Mouse (Mus musculus) heart, embryonic 15.5 days (tissue): ENCODE results near the gene Mdm4. TPM values are rescaled to one million over a fixed set of nuclear protein-coding genes. Genes with fewer than 3 reads are reported as not detected.
"Not testable (repeated sequence)": the region's sequence is repeated elsewhere in the genome, so short reads cannot be mapped to it uniquely, and the experiment has no call there.

Experiments used
- ATAC-seq: fragments of 200-750 bp; cut with Nextera tagmentation; replicated peaks from 2 replicates; pipeline ENCODE4 v1.8.0; 2017; ENCODE audit warnings: low read depth, moderate TSS enrichment; ENCODE audit not compliant: insufficient number of reproducible peaks, insufficient read depth, low FRiP score
- H3K27ac ChIP-seq: fragments of 300-500 bp; sonication (generic); 2 replicates; pipeline ENCODE4 v1.5.1; 2015; ENCODE audit warnings: mild to moderate bottlenecking, inconsistent platforms
- H3K27me3 ChIP-seq: fragments of 300-500 bp; sonication (generic); 2 replicates; pipeline ENCODE4 v1.6.1; 2015; ENCODE audit warnings: inconsistent platforms
- H3K36me3 ChIP-seq: fragments of 300-500 bp; sonication (generic); 2 replicates; pipeline ENCODE4 v1.6.1; 2015; ENCODE audit warnings: mild to moderate bottlenecking, inconsistent platforms
- H3K4me1 ChIP-seq: fragments of 300-500 bp; sonication (generic); replicated peaks from 2 replicates; pipeline ENCODE4 v1.6.1; 2015; ENCODE audit warnings: inconsistent platforms
- H3K4me2 ChIP-seq: fragments of 300-500 bp; sonication (generic); 2 replicates; pipeline ENCODE4 v1.6.1; 2015; ENCODE audit warnings: inconsistent platforms, mild to moderate bottlenecking, moderate library complexity
- H3K4me3 ChIP-seq: fragments of 300-500 bp; sonication (generic); 2 replicates; pipeline ENCODE4 v1.5.1; 2015; ENCODE audit warnings: mild to moderate bottlenecking, inconsistent platforms
- H3K9ac ChIP-seq: fragments of 300-500 bp; sonication (generic); 2 replicates; pipeline ENCODE4 v1.6.1; 2015; ENCODE audit warnings: mild to moderate bottlenecking, inconsistent platforms
- H3K9me3 ChIP-seq: fragments of 300-500 bp; sonication (generic); replicated peaks from 2 replicates; pipeline ENCODE4 v1.6.1; 2016; ENCODE audit warnings: inconsistent platforms
- WGBS: fragments of 180-500 bp; shearing (Covaris S2); methylation state at CpG from one replicate; pipeline ENCODE4 v1.1.7; 2015; ENCODE audit warnings: mixed read lengths; 5-methylcytosine and 5-hydroxymethylcytosine counted together
- polyA plus RNA-seq: library from polyadenylated mRNA; unstranded; fragments of >200 nt; fragmentation: Nextera tagmentation; extraction: Ambion mirVana; gene quantifications from 2 replicates; pipeline ENCODE4 v1.2.1, GENCODE M21; 2015

Mdm4 gene
- polyA plus RNA-seq, 1 experiment from 2014 or later: 22.2 TPM

- Histone ChIP-seq H3K36me3 (no peaks in the 10 kb centered on the region), H3K27ac (peak overlapping the region; percentile 55), H3K9ac (no peak overlapping the region), H3K9me3 (no peaks in the 10 kb centered on the region), H3K27me3 (no peaks in the 10 kb centered on the region), H3K4me3 (no peak overlapping the region), H3K4me2 (no peak overlapping the region), H3K4me1 (peaks cover 40% of the 10 kb centered on the region)
- 26% methylated on average over 11 of the region's 11 CpGs for WGBS
- ATAC-seq: no peak
Measured at GRCm38 (mm10) chr1:133050001-133050431, 19.7 kb upstream of the Mdm4 start.

DNA sequence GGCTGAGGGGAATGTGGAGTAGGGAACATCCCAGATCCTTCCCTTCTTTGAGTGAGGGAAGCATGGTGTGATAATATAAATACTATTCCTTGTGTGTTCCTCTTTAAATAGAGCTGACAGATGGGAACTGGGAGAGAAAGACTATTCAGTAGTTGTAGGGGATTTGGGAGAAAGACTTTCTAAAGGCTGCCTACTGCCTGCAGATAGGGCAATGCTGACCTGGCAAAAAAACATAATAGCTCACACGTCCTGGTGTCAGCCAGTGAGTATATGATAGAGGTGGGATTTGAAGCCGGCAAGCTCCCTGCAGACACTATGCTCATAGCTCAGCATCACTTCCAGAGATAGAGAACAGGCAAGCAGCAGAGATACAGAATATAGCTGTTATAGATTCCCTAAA is 18.3 kb upstream of the Mdm4 start:
- Histone ChIP-seq H3K9ac (no peak overlapping the region), H3K27me3 (no peaks in the 10 kb centered on the region), H3K36me3 (no peaks in the 10 kb centered on the region), H3K4me2 (peak overlapping the region; percentile 91; the same call in 1 of the 2 replicates), H3K9me3 (no peaks in the 10 kb centered on the region), H3K27ac (no peak overlapping the region), H3K4me3 (0 out of 2 replicates have a peak overlapping the region, but pooled peaks have one; percentile 2), H3K4me1 (peaks cover 43% of the 10 kb centered on the region)
- no peak for ATAC-seq
- WGBS: 38% methylated on average over 2 of the region's 2 CpGs

GRCm38 (mm10) chr1:133047575-133047974 is 17.2 kb upstream of the Mdm4 start:
- H3K9ac ChIP-seq: peak overlapping the region; percentile 82
- H3K27me3 ChIP-seq: no peaks in the 10 kb centered on the region
- H3K4me2 ChIP-seq: peak overlapping the region; percentile 91
- ATAC-seq: no peak
- H3K4me1 ChIP-seq: peaks cover 35% of the 10 kb centered on the region
- WGBS: 52% methylated on average over 8 of the region's 8 CpGs
- H3K27ac ChIP-seq: peak overlapping the region; percentile 86
- H3K9me3 ChIP-seq: no peaks in the 10 kb centered on the region
- H3K4me3 ChIP-seq: peak overlapping the region; percentile 68
- H3K36me3 ChIP-seq: no peaks in the 10 kb centered on the region

- H3K36me3 ChIP-seq: no peaks in the 10 kb centered on the region
- H3K9me3 ChIP-seq: no peaks in the 10 kb centered on the region
- H3K4me3 ChIP-seq: peak overlapping the region; percentile 68
- WGBS: under 1% methylated on average over 40 of the region's 40 CpGs
- peak overlapping the region; percentile 82 for H3K9ac ChIP-seq
- H3K27me3 ChIP-seq: no peaks in the 10 kb centered on the region
- H3K27ac ChIP-seq: peak overlapping the region; percentile 86
- peaks cover 30% of the 10 kb centered on the region for H3K4me1 ChIP-seq
- peak; percentile 68 for ATAC-seq
- H3K4me2 ChIP-seq: peak overlapping the region; percentile 91
Measured at GRCm38 (mm10) chr1:133046441-133046931, 16.1 kb upstream of the Mdm4 start.

- peaks cover 30% of the 10 kb centered on the region for H3K4me1 ChIP-seq
Measured at GRCm38 (mm10) chr1:133045861-133046440, 15.6 kb upstream of the Mdm4 start.

GRCm38 (mm10) chr1:133045011-133045860 is 14.9 kb upstream of the Mdm4 start, which contains the start of gene Pik3c2b:
Gene Pik3c2b (plus strand): TSS chr1:133045667.
- Histone ChIP-seq H3K9me3 (no peaks in the 10 kb centered on the region), H3K4me3 (peak within 1 kb of the TSS; percentile 68), H3K36me3 (no peaks in the 10 kb centered on the region), H3K9ac (peak within 1 kb of the TSS; percentile 82), H3K27ac (peak within 1 kb of the TSS; percentile 86), H3K27me3 (no peaks in the 10 kb centered on the region), H3K4me2 (peak within 1 kb of the TSS; percentile 91), H3K4me1 (peaks cover 30% of the 10 kb centered on the region)
- no peak for ATAC-seq
- WGBS: 8% methylated on average over 15 of the region's 15 CpGs

More at GRCm38 (mm10) chr1:133045861-133046440, 15.6 kb upstream of the Mdm4 start:
- H3K27me3 ChIP-seq: no peaks in the 10 kb centered on the region
- under 1% methylated on average over 53 of the region's 71 CpGs for WGBS
- H3K27ac ChIP-seq: peak overlapping the region; percentile 86
- peak overlapping the region; percentile 91 for H3K4me2 ChIP-seq
- peak; percentile 83 for ATAC-seq
- H3K4me3 ChIP-seq: peak overlapping the region; percentile 68
- no peaks in the 10 kb centered on the region for H3K9me3 ChIP-seq
- peak overlapping the region; percentile 82 for H3K9ac ChIP-seq
- H3K36me3 ChIP-seq: no peaks in the 10 kb centered on the region

- ATAC-seq: peak; percentile 56
- H3K4me3 ChIP-seq: no peak overlapping the region
- 20% methylated on average over 4 of the region's 4 CpGs for WGBS
- H3K9ac ChIP-seq: no peak overlapping the region
- no peaks in the 10 kb centered on the region for H3K27me3 ChIP-seq
- no peaks in the 10 kb centered on the region for H3K36me3 ChIP-seq
- no peak overlapping the region for H3K27ac ChIP-seq
- H3K4me1 ChIP-seq: no peaks in the 10 kb centered on the region
- H3K4me2 ChIP-seq: no peak overlapping the region
- no peaks in the 10 kb centered on the region for H3K9me3 ChIP-seq
Measured at GRCm38 (mm10) chr1:133039505-133039949, 9.2 kb upstream of the Mdm4 start.

DNA sequence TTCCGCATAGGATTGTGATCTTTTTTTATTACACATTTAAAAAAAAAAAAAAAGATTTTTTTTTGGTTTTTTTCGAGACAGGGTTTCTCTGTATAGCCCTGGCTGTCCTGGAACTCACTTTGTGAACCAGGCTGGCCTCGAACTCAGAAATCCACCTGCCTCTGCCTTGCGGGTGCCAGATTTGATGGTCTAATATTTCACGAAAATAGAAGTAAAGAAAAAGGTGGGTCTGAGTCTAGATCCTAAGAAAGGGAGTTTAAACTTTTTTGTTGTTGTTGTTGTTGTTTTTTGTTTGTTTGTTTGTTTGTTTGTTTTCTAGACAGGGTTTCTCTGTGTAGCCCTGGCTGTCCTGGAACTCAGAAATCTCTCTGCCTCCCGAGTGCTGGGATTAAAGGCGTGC is 4.3 kb upstream of the Mdm4 start:
- H3K4me2 ChIP-seq, H3K9me3 ChIP-seq, H3K27me3 ChIP-seq, H3K36me3 ChIP-seq, ATAC-seq, H3K27ac ChIP-seq, H3K4me3 ChIP-seq, H3K9ac ChIP-seq: not testable (repeated sequence)
- 69% methylated on average over 7 of the region's 7 CpGs for WGBS
- peaks cover 10% of the 10 kb centered on the region for H3K4me1 ChIP-seq

DNA sequence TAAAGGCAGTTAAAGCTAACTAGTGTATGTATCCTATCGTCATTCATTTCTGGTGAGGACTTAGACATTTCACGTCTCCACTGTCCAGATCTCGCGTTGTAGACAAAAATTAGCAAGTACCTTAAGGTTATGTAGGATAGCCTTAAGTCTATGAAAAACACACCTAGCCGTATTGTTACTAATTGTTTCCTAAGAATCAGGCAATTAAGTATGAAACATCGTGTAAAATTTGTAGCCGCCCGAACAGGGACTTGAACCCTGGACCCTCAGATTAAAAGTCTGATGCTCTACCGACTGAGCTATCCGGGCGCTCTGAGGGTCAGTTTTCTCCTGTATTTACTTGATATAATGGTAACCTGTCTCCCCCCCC is 3.7 kb upstream of the Mdm4 start:
- Histone ChIP-seq H3K9me3 (no peaks in the 10 kb centered on the region), H3K9ac (no peak overlapping the region), H3K36me3 (no peaks in the 10 kb centered on the region), H3K4me2 (peak overlapping the region; percentile 64), H3K27ac (peak overlapping the region; percentile 73), H3K27me3 (no peaks in the 10 kb centered on the region), H3K4me3 (peak overlapping the region; percentile 61), H3K4me1 (peaks cover 10% of the 10 kb centered on the region)
- ATAC-seq: peak; percentile 51
- 7% methylated on average over 11 of the region's 11 CpGs for WGBS

DNA sequence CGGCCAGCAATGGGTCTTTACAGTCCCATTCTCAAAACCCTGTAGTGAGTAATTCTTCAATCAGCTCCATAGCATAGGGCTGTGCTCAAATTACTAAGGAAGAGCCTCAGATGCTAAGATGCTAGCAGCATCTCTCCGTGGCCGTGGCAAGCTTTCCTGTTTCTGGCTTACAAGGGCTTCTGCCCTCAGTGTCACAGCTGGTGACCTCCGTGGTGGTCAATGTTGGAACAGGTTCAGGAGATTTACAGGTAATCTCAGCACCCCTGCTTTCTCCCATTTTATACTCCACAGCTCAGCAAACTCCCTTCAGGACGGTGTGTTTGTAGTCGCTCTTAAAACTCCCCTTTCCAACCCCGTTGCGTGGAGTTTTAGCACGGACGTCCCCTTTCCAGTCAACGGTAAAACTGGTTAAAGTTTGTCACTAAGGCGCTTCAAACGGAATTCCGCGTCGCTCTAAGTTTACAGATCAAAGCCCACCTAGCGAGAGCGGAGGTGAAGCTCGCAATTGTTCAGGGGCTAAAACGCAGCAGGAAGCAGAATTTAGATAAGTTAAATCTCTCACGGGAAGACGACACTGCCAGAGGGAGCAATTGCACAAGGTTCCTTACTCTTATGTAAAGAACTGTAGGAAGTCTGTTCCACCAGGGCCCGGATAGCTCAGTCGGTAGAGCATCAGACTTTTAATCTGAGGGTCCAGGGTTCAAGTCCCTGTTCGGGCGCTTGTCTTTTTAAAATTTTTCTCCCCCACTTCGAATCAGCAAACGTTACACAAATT is 3.1 kb upstream of the Mdm4 start:
- WGBS: 2% methylated on average over 28 of the region's 28 CpGs
- Histone ChIP-seq H3K4me3 (peak overlapping the region; percentile 61), H3K36me3 (no peaks in the 10 kb centered on the region), H3K9me3 (no peaks in the 10 kb centered on the region), H3K4me1 (peaks cover 10% of the 10 kb centered on the region), H3K4me2 (peak overlapping the region; percentile 64), H3K9ac (peak overlapping the region; percentile 52), H3K27ac (peak overlapping the region; percentile 73), H3K27me3 (no peaks in the 10 kb centered on the region)
- ATAC-seq: peak; percentile 77

- H3K36me3 ChIP-seq: no peaks in the 10 kb centered on the region
- H3K4me1 ChIP-seq: peaks cover 10% of the 10 kb centered on the region
- WGBS: 20% methylated on average over 5 of the region's 5 CpGs
- H3K9ac ChIP-seq: peak overlapping the region; percentile 52
- H3K9me3 ChIP-seq: no peaks in the 10 kb centered on the region
- no peaks in the 10 kb centered on the region for H3K27me3 ChIP-seq
- no peak for ATAC-seq
- peak overlapping the region; percentile 73 for H3K27ac ChIP-seq
- H3K4me2 ChIP-seq: peak overlapping the region; percentile 64
- H3K4me3 ChIP-seq: peak overlapping the region; percentile 61
Measured at GRCm38 (mm10) chr1:133032981-133033315, 2.6 kb upstream of the Mdm4 start.
